Mouse (Mus musculus) heart, postnatal 10 days (tissue): ENCODE data around the gene Gm5890. TPM values are rescaled to one million over a fixed set of nuclear protein-coding genes. Genes with fewer than 3 reads are reported as not detected.
"Not testable (repeated sequence)": the region's sequence is repeated elsewhere in the genome, so short reads cannot be mapped to it uniquely, and the experiment has no call there.

Experiments used
- DNase-seq, 2 experiments: peaks; one replicate each; pipeline ENCODE4 v3.0.0; 2021
- intact Hi-C: fragments of 180-260 bp; cut with DNase I; formaldehyde crosslinking; loops from one replicate; pipeline ENCODE4 v1.15.1; 2025
- total RNA-seq, 2 experiments: library from RNA; stranded (reverse); gene quantifications; 2 replicates each; pipeline ENCODE4 v1.2.3; 2021

The Gm5890 gene
- not detected for total RNA-seq

DNA sequence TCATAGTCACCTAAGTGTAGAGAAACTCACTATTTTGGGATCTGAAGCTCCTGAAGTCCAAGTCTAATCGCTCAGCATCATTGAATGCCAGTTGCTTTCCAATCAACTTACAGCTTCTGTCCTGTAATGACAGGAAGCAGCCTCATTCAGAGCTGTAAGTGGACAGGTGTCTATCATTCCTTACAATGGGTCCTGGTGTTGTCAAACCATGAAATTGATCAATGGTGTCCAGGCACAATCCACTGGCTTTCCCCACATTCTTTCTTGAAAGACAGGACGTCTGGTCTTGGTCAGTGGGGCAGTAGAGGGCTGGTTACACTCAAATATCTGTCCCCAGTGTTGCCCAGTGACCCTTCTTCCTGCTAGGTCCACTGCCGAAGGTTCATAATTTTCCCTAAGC is at the start of gene Gm5890:
Gene Gm5890 (minus strand): TSS at position 101 of the 400 bp plus-strand sequence.
- intact Hi-C loops, DNase-seq: not testable (repeated sequence)

GRCm38 (mm10) chr7:20233728-20234127 is 28.9 kb downstream of the Gm5890 start, which contains the start of gene Gm4498:
Gene Gm4498, minus strand, starts transcription at chr7:20233828.
- not testable (repeated sequence) for DNase-seq

More at GRCm38 (mm10) chr7:20233728-20234127, 28.9 kb downstream of the Gm5890 start, which contains the start of gene Gm4498:
- intact Hi-C loops: not testable (repeated sequence)

Other genes starting within 250 kb of the Gm5890 start
- gene Vmn1r91, start 163.2 kb downstream of the Gm5890 start, total RNA-seq: not detected
- not detected for gene Gm16442, start 140.3 kb downstream of the Gm5890 start, total RNA-seq
- not detected for gene Vmn1r93, start 123.7 kb downstream of the Gm5890 start, total RNA-seq
- not detected for gene Vmn1r94, start 94.5 kb downstream of the Gm5890 start, total RNA-seq
- gene Vmn1r95, start 69.1 kb downstream of the Gm5890 start, total RNA-seq: not detected
- gene Gm6164, start 57.2 kb downstream of the Gm5890 start, total RNA-seq: not detected
- gene Gm4498, start 29.0 kb downstream of the Gm5890 start, total RNA-seq: not detected
- gene Gm4133, start 71.2 kb upstream of the Gm5890 start, total RNA-seq: not detected
- gene Gm5728, start 112.6 kb upstream of the Gm5890 start, total RNA-seq: not detected
- gene Vmn1r100, start 155.1 kb upstream of the Gm5890 start, total RNA-seq: not detected
- gene Vmn1r101, start 179.8 kb upstream of the Gm5890 start, total RNA-seq: not detected
- gene Gm10670, start 212.1 kb upstream of the Gm5890 start, total RNA-seq: not detected
- gene Vmn1r103, start 247.7 kb upstream of the Gm5890 start, total RNA-seq: not detected